Mouse (Mus musculus) heart, adult 2 months (tissue): ENCODE results near the gene Gm20605.

ENCODE experiments used
- CTCF ChIP-seq: fragments of 200-600 bp; IDR thresholded peaks from 2 replicates; pipeline ENCODE4 v1.8.1; 2022; ENCODE audit warnings: antibody characterized with exemption, mild to moderate bottlenecking, moderate library complexity
- EP300 ChIP-seq: fragments of 200-500 bp; IDR thresholded peaks from 2 replicates; pipeline ENCODE4 v1.6.1; 2011; ENCODE audit warnings: low read depth, low read length, control low read depth; ENCODE audit not compliant: insufficient read depth
- POLR2A ChIP-seq: fragments of 200-500 bp; IDR thresholded peaks from 2 replicates; pipeline ENCODE4 v1.6.1; 2011; ENCODE audit warnings: mild to moderate bottlenecking, low read depth, low read length, control low read depth; ENCODE audit not compliant: insufficient read depth

DNA sequence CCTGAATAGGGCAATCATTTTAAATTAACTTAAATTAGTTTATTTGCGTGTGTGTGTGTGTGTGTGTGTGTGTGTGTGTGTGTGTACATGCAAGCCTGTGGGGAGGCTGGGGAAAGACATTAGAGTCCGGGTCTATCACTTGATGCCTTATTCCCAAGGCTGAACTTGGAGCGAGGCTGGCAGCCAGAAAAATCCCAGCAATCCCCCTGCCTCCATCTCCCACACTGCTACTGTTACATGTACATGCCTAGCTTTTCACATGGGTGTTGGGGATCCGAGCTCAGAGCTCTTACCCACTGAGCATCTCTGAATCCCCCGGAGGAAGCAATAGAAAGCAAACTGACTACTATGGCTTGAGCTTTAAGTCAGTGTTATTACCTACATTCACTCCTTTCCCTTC, 43.4 kb downstream of the Gm20605 start:
- no peak for TF ChIP-seq CTCF
- TF ChIP-seq EP300 = no peak
- TF ChIP-seq POLR2A = no peak
